Mouse (Mus musculus): ENCODE measurements around the gene Tex38. TPM values are rescaled to one million over a fixed set of nuclear protein-coding genes. Genes with fewer than 3 reads are reported as not detected.
A peak's percentile ranks its signal among the peaks of the same experiment; 100 is the strongest.

Gene Tex38
- total RNA-seq (2021), result 1 to 10 TPM; 2.8 to 3.4 TPM
- long read RNA-seq, experiment 1, result 0 reads
- long read RNA-seq, experiment 2, partial matches to known transcripts, result 0 of 2 reads
- long read RNA-seq, experiment 2, other reads (novel, unspliced or antisense), result 2 of 2 reads

DNA sequence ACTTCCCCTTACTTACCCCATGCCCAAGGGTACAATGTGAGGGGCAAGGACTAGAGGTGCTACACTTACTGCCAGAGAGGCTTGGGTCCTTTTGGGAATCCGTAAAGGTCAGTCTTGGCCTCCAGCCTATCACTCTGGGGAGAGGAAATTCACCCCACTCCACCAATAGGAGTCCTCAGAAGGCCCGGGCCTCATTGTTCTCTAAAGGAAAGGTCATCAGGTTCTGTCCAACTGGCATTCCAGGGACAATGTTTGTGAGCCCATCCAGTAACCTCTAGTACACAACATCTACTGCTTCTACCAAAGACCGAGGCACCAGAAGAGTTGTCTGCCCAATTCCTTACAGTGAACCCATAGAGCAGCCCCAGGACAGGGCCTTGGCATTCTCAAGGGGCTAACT, at the start of gene Tex38:
TSS of gene Tex38 (minus strand) at position 101 of the 400 bp plus-strand sequence.
- DNase-seq, result no peak
- intact Hi-C loops (cut with DNase I), result no loop called here

- no peak for DNase-seq
- intact Hi-C loops (cut with DNase I), result loop anchor here (5.0 kb wide), 1 partner anchor 93 kb away; the partner anchor contains the start of gene Efcab14
These were observed 49.7 kb upstream of the Tex38 start for GRCm38 (mm10) chr4:115830491-115830890.

- DNase-seq, result no peak
- intact Hi-C loops (cut with DNase I), result no loop called here
These were observed 47.7 kb upstream of the Tex38 start for GRCm38 (mm10) chr4:115828572-115828902.

DNA sequence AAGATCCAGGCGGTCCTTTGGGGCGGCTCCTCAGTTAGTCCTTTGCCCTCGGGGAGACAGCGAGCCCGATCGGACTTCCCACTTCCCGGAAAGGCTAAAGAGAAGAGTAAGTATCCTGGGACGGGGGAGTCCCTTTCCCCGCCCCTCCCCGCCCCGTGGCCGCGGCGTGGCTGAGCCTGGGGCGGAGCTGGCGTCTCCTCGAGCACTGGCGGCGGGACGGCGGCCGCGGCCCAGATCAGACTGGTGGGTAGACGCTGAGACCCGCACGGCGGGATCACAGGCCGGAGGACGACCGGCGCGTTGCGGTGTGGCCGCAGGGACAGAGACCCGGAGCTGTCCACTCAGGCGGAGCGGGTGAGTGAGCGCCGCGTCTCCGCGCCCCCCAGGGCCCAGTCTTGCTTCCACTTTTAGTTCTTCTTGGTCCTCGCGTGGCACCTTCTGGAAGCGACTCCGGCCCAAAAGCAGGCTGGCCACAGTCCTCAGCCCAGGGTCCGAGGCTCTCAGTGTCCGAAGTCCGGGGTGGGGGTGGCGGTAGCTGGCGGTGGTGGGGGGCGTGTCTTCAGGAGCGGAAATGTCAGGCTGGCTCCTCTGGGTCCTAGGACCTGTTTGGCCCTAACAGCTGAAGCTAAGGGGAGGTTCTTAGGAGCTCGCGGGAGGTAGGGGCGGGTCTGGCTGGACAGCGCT, 47.2 kb upstream of the Tex38 start, which contains the start of gene Mob3c:
TSS of gene Mob3c (plus strand) at position 205 of the 684 bp plus-strand sequence.
- intact Hi-C loops (cut with DNase I), result no loop called here
- DNase-seq, result peak; percentile 74 to 79

GRCm38 (mm10) chr4:115827535-115827887, 46.7 kb upstream of the Tex38 start:
- DNase-seq, result no peak
- intact Hi-C loops (cut with DNase I), result no loop called here

DNA sequence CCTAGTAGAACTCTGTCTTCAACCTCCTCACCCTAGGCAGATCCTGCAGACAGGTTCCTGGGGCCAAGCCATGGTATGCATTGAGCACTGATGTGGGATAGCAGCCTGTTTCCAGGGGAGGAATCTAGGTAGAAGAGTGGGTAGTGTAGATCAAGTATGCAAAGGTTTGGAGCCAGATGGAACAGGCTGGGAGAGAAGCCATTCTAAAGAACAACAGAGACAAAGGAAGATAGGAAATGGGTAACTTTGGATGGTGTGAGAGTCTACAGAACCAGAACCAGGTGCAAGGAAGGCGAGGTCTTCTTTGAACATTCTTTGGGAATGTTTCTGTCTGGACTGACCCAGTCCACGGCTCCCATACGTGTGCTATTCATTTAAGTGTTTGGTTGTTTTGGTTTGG, 46.2 kb upstream of the Tex38 start:
- intact Hi-C loops (cut with DNase I), result no loop called here
- DNase-seq, result no peak

- DNase-seq, result no peak
- intact Hi-C loops (cut with DNase I), result no loop called here
These were observed 44.5 kb upstream of the Tex38 start for GRCm38 (mm10) chr4:115825271-115825670.

DNA sequence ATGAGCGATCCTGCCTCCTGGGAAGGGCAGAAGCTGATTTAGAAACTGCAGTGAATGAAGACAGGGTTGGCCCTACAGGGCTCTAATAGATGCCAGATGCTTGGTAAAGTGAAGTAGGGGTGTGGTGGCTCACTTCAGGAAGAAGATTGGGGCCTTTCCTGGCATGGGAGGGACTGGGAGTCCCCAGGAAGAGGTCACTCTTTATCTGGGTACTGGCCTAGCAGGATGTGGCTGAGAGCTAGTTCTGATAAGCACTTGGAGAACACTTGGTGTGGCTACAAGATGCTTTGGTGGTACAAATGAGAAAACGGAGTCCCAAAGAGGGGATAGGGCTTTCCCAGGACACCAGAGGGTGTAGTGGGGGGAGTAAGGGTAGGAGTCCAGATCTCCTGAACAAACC, 43.4 kb upstream of the Tex38 start:
- DNase-seq, result no peak

DNA sequence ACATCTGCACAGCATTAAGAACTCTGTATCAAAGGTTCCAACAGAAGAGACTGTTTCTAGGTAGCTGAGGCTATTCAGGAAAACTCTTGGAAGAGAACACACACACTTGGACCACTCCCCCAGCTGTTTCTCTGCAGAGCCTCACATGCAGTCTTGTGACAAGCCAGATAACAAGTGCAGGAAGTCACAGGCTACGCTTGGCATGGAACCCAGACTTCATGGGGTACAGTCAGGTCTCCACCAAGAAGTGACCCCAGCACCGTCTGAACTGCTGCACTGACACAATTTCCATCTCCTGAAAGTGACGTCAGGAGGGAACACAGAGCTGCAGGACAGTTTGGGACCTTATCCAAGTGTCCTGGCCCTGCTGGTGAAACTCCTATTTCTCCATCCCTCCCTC, 41.1 kb upstream of the Tex38 start:
- DNase-seq, result no peak
- intact Hi-C loops (cut with DNase I), result no loop called here

More for the DNA sequence above, 43.4 kb upstream of the Tex38 start:
- intact Hi-C loops (cut with DNase I), result no loop called here

DNA sequence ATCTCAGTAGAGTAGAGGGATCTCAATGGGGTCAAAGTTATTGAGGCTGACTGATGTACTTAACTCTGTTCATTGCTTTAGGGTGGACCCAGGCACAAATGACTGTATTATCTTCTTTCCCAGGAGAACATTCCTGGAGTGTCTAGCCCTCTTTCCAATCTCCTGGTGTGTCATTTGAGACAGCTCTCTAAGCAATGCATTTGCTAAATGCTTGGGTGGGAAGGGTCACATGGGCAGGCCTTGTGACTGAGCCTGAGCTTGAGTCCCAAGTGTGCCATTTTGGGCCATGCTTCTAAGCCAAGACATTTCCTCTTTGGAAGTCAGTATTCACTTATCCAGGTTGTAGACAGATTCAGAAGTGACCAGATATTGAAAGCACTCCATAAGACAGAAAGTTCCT, 40.6 kb upstream of the Tex38 start:
- no peak for DNase-seq
- intact Hi-C loops (cut with DNase I), result no loop called here

- intact Hi-C loops (cut with DNase I), result no loop called here
- no peak for DNase-seq
These were observed 40.1 kb upstream of the Tex38 start for GRCm38 (mm10) chr4:115820944-115821343.

- DNase-seq, result no peak
- intact Hi-C loops (cut with DNase I), result no loop called here
These were observed 39.4 kb upstream of the Tex38 start for GRCm38 (mm10) chr4:115820199-115820598.

DNA sequence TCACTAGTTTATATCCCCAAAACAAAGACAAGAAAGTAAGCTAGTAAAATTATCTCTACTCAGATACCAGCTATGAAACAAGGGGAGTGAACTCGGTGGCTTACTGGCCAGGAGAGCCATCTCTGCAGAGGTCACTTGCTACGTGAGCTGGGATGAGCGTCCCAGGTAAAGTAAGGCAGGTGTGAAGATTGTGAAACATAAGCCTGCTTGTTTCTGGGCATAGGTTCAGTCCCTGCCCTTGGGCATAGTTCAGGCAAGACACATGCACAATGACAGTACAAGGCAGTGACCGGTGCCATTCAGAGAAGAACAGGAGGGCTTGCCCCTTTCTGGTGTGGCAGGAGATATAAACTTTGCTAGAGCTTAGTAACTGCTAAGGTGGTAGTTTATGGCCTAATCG, 34.8 kb upstream of the Tex38 start:
- intact Hi-C loops (cut with DNase I), result no loop called here
- DNase-seq, result no peak

DNA sequence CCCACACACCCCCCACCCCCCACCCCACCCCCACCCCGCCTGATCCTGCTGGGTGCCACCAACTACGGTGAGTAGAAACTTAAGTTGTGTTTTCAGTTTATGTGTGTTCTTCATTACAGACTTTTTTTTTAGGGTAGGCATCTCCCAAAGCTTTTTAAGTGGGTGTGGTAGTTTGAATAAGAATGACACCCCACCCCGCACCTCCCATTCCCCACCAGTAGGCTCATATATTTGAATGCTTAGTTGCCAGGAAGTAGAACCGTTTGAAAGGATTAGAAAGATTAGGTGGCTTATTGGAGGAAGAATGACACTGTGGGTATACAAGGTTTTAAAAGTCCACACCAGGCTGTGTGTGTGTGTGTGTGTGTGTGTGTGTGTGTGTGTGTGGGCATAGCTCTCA, 31.5 kb upstream of the Tex38 start:
- intact Hi-C loops (cut with DNase I), result no loop called here
- no peak for DNase-seq

- no peak for DNase-seq
- intact Hi-C loops (cut with DNase I), result no loop called here
These were observed 19.2 kb upstream of the Tex38 start for GRCm38 (mm10) chr4:115799981-115800380.

DNA sequence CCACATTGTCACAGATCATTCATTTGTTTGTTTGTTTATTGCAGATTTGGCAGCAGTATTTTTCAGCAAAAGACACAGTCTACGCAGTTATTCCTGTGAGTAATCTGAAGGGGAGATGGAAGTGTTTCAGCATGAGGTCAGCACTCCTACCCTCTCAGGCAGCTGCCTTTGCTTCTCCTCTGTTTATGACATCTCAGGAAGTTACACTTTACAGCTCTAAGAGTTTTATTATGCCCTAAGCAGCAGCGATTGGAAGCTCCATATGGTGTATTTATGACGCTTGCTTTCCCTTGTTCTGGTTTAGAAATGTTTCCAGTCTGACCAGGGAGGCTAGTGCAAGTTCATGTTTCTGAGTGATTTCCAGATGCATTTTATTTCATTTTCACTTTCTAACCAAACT, 14.5 kb upstream of the Tex38 start:
- intact Hi-C loops (cut with DNase I), result no loop called here
- no peak for DNase-seq

- intact Hi-C loops (cut with DNase I), result no loop called here
- DNase-seq, result no peak
These were observed 10.0 kb upstream of the Tex38 start for GRCm38 (mm10) chr4:115790864-115791263.

DNA sequence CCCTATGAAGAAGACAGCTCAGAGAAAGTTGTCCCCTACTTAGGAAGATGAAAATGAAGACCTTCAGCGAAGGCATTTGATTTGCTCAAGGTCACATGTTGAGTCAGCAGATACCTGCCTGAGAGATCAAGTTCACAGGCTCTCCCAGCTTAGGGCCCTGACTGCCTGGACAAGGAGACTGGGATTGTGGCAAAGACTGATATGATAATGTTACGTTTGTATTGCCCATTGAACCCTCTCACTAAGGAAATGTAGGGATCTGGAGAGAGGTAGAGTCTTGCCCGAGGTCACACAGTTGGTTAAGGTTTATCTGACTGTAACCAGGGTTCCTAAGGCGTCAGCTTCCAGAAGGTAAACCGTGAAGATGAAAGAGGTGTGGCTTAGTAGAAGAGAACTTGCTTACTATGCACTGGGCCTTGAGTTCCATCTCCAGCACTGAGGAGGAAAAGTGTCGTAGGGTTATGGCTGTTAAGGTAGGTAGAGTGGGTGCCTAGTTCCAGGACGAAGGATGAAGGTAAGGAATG, 4.8 kb upstream of the Tex38 start:
- no peak for DNase-seq
- intact Hi-C loops (cut with DNase I), result loop anchor here (5.0 kb wide), 1 partner anchor 53 kb away; no protein-coding TSS in a partner anchor

GRCm38 (mm10) chr4:115784769-115785510, 4.1 kb upstream of the Tex38 start, which contains the start of gene Atpaf1:
Gene Atpaf1, plus strand, starts transcription at chr4:115784812.
- intact Hi-C loops (cut with DNase I), result loop anchor here (5.0 kb wide), 1 partner anchor 53 kb away; no protein-coding TSS in a partner anchor
- peak; percentile 50 to 75 for DNase-seq

DNA sequence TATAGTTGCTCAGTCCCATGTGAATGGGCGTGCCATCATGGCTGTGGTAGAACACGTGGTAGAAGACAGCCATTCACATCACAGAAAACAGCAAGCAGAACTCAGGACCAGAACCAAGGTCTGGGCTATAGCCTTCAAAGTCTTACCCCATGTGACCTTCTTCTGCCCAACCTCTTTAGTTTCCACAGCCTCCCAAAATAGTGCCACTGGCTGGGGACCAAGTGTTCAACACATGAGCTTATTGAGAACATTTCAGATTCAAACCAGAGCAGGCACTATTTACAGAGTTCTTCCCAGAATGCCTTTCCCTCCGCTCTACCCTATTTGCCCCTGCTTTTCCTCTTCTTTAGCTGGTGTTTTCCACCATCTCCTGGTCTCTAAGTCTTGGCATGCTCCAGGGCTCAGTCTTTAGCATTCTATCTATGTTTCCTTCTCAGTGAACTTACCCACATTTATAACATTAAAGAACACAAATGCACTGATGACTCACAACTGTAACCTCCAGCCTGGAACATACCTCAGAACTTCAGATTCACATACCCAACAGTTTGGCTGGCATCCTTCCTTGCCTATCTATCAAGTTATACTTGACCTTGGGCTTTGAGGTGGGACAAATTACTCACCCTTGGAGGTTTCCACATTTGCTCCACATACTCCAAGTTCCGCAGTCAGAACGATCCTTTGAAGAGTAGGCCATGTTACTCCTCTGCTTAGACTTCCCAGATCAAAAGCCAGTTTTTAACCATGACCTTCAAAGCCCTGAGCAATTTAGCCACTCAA, 1.4 kb upstream of the Tex38 start:
- DNase-seq, result no peak
- intact Hi-C loops (cut with DNase I), result no loop called here

DNA sequence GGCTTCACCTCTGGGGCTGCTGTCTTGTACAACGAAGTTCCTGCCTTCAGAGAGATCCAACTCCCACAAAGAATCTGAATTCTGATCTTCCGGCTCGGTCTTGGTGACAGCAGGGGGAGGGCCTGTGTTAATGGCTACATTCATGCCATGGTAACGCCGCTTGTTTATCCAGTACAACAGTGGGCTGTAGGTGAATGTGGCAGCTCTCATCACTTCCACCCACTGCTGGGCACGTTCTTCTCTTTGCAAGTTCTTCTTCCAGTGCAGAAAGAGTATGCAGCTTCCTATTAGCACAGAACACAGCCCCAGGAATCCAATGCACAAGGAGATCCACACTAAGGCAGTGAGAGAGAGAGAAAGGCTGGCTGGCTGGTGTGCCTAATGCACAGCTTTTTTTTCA, 549 bp downstream of the Tex38 start:
- intact Hi-C loops (cut with DNase I), result no loop called here
- no peak for DNase-seq

Measured in gastrocnemius, postnatal 36 days (tissue).